Mouse (Mus musculus): ENCODE measurements around the gene Hmga2. TPM values are rescaled to one million over a fixed set of nuclear protein-coding genes. Genes with fewer than 3 reads are reported as not detected.
"Not testable (repeated sequence)": the region's sequence is repeated elsewhere in the genome, so short reads cannot be mapped to it uniquely, and the experiment has no call there.

Gene Hmga2
- polyA plus RNA-seq, 1 experiment = 0.10 TPM

DNA sequence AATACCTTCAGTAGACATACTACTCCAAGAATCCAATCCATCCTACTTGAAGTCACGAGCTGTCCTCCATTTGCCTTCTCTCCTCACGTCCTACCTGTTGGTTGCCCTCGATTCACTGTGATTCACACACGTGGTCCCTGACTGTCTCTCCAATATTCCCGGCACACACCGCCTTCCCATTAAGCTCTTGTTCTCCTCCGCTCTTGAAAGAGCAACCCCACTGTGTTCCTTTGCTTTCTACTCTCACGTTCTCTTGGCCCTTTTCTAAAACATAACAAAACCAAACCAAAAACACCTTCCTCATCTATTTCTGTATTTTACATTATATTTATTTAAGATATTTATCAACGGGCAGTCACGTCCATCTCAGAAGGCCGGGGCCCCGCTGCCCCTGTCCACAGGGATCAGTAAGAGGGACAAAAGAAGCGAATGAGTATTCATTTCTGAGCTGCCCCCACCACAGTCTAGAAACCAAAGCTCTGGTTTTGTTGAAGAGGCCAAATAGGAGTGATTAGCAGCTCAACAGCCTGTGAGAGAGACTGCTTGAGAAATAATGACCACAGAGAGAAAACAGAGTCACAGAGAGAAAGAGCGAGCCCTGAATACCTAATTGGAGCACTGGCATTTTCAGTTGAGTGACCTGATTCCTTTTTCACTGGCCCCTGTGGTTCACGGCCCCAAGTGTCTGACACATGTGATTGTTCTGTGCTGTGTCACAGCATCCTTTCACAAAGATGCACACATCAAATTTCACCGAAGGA lies 131.5 kb downstream of the Hmga2 start:
- no peak overlapping the region for H3K27ac ChIP-seq (ENCODE audit: insufficient read depth, low read length)

DNA sequence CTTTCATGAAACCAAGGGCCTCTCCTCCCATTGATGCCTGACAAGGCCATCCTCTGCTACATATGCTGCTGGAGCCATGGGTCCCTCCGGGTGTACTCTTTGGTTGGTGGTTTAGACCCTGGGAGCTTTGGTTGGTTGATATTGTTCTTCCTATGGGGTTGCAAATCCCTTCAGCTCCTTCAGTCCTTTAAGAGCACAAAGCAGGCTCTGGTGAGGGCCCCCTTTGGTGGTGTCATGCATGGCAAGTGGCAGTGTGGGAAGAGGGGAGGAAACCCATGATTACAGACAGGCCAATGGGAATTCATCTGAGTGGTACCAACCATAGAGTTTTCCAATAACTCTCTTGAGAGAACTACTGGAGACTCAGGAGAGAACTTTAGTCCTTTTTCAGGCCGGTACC lies 136.4 kb downstream of the Hmga2 start:
- not testable (repeated sequence) for H3K27ac ChIP-seq (ENCODE audit: insufficient read depth, low read length); H3K4me1 ChIP-seq (ENCODE audit: control insufficient read depth, insufficient read depth, low read length); H3K4me3 ChIP-seq (ENCODE audit: insufficient read depth, low read length)

More for the DNA sequence above, 131.5 kb downstream of the Hmga2 start:
- Histone ChIP-seq H3K4me3 (ENCODE audit: insufficient read depth, low read length) (no peak overlapping the region), H3K4me1 (ENCODE audit: control insufficient read depth, insufficient read depth, low read length) (no peaks in the 10 kb centered on the region)
- TF ChIP-seq POLR2A (IDR thresholded peaks at IDR 0.05; ENCODE audit: extremely low read depth, insufficient read depth, low read length) = no peak
- TF ChIP-seq CTCF (IDR thresholded peaks at IDR 0.05; ENCODE audit: extremely low read depth, insufficient read depth, low read length) = no peak

DNA sequence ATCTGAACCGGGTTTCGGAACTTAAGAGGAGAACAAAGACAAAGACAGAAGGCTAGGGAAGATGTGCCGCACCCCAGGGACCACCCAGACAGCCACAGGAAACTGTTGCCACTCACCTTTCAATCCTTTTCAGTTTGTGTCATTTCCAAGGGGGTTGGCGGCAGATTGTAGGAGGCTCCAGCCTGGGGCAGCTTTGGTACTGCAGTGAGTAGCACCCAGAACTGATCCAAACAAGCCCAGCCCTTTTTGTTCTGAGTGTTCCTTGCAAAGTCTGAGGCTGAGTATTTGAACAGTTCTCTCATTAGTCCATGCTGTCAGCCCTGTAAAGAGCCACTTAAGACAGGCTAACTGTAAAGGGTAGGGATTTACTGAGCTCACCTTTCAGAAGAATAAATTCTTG lies 136.9 kb downstream of the Hmga2 start:
- H3K4me1 ChIP-seq (ENCODE audit: control insufficient read depth, insufficient read depth, low read length) = no peaks in the 10 kb centered on the region
- TF ChIP-seq POLR2A (IDR thresholded peaks at IDR 0.05; ENCODE audit: extremely low read depth, insufficient read depth, low read length) (no peak), CTCF (IDR thresholded peaks at IDR 0.05; ENCODE audit: extremely low read depth, insufficient read depth, low read length) (no peak)

DNA sequence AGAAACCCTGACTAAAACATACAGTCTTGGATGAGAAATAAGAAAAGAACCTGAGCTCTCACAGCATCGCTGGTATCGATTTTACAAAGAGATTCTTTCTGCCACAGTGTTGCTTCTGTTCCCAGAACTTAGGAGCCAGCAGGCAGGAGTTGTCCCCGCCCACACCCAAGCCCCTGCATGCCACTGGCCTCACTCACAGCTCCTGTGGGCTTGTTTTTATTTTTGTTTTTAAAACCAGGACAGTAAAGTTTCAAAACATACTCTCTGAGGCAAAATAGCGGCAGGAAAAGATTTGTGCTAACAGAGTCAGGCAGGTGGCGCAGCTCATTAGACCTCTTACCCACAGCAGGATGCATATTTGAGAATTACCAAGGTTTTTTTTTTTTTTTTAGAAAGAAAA lies 137.4 kb downstream of the Hmga2 start:
- Histone ChIP-seq H3K4me3 (ENCODE audit: insufficient read depth, low read length) (no peak overlapping the region), H3K27ac (ENCODE audit: insufficient read depth, low read length) (no peak overlapping the region), H3K4me1 (ENCODE audit: control insufficient read depth, insufficient read depth, low read length) (no peaks in the 10 kb centered on the region)
- TF ChIP-seq POLR2A (IDR thresholded peaks at IDR 0.05; ENCODE audit: extremely low read depth, insufficient read depth, low read length) = no peak
- TF ChIP-seq CTCF (IDR thresholded peaks at IDR 0.05; ENCODE audit: extremely low read depth, insufficient read depth, low read length) = no peak

More for the DNA sequence above, 136.9 kb downstream of the Hmga2 start:
- no peak overlapping the region for H3K4me3 ChIP-seq (ENCODE audit: insufficient read depth, low read length)
- no peak overlapping the region for H3K27ac ChIP-seq (ENCODE audit: insufficient read depth, low read length)

DNA sequence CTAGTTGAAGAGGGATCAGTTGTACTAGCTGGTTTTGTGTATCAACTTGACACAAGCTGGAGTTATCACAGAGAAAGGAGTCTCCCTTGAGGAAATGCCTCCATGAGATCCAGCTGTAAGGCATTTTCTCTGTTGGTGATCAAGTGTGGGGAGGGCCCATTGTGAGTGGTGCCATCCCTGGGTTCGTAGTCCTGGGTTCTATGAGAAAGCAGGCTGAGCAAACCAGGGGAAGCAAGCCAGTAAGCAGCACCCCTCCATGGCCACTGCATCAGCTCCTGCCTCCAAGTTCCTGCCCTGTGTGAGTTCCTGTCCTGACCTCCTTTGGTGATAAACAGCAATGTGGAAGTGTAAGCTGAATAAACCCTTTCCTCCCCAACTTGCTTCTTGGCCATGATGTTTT lies 137.8 kb downstream of the Hmga2 start:
- H3K27ac ChIP-seq (ENCODE audit: insufficient read depth, low read length); H3K4me3 ChIP-seq (ENCODE audit: insufficient read depth, low read length); H3K4me1 ChIP-seq (ENCODE audit: control insufficient read depth, insufficient read depth, low read length): not testable (repeated sequence)

DNA sequence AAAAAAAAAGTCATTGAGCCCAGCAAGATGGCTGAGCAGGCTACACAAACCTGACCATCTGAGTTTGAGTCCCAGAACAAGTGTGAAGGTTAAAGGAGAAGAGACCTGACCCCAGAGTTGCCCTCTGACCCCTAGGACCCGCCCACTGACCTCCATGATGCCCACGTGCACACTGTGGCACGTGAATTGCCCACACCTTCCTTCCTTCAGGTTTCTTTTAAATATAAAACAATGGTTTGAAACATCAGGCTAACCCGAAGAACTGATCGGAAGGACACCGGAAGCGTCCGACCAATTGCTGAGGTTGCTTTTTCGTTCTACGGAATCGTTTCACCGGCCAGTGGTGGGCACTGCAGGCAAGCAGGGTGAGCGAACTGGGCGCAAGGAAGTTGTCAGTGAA lies 148.3 kb downstream of the Hmga2 start:
- H3K27ac ChIP-seq (ENCODE audit: insufficient read depth, low read length) = no peak overlapping the region
- H3K4me3 ChIP-seq (ENCODE audit: insufficient read depth, low read length) = no peak overlapping the region
- no peaks in the 10 kb centered on the region for H3K4me1 ChIP-seq (ENCODE audit: control insufficient read depth, insufficient read depth, low read length)
- no peak for TF ChIP-seq CTCF (IDR thresholded peaks at IDR 0.05; ENCODE audit: extremely low read depth, insufficient read depth, low read length)
- TF ChIP-seq POLR2A (IDR thresholded peaks at IDR 0.05; ENCODE audit: extremely low read depth, insufficient read depth, low read length) = no peak

DNA sequence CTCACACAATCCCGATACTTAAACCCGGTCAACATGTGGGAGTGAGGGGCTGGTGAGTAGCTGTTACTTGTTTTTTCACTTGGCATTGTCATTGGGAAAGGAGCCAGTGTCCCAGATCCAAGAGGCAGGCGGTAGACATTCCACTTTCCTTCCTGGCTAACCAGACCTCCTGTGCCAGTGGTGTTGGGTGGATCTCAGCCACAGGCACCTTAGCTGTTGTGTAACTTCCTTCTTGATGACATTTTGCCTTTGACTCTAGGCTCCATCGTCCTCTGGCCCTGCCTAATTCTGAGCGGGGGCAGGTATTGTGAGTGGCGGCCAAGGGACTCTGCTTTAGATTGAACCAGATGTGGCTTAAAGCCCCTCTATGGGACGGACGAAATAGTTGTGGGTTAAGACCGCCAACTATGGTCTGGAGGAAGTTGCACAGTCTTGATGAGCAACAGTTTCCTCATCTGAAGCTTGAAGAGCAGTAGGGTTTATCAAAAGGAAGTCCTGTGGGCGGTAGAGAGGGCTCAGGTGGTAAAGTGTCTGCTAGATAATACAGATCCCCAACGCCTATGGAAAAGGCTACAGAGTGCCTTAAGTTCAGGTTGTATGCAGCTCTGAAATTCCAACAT lies 152.6 kb downstream of the Hmga2 start:
- no peak overlapping the region for H3K27ac ChIP-seq (ENCODE audit: insufficient read depth, low read length)
- no peak overlapping the region for H3K4me3 ChIP-seq (ENCODE audit: insufficient read depth, low read length)
- TF ChIP-seq POLR2A (IDR thresholded peaks at IDR 0.05; ENCODE audit: extremely low read depth, insufficient read depth, low read length) = no peak
- TF ChIP-seq CTCF (IDR thresholded peaks at IDR 0.05; ENCODE audit: extremely low read depth, insufficient read depth, low read length) = no peak
- no peaks in the 10 kb centered on the region for H3K4me1 ChIP-seq (ENCODE audit: control insufficient read depth, insufficient read depth, low read length)

DNA sequence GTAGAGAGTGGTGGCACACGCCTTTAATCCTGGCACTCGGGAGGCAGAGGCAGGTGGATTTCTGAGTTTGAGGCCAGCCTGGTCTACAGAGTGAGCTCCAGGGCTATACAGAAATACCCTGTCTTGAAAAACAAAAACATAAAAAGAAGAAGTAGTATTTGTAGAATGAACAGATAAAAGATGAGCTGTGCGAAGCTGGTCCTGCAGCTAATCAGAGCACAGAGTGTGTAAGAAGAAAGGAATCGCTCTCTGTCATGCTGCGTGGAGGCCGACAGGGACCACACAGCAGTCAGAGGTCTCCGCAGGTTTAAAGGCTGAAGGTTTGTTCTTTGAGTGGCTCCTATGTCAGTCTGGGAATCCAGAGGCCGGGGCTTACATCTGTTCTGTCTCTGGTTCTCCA lies 153.5 kb downstream of the Hmga2 start:
- TF ChIP-seq CTCF (IDR thresholded peaks at IDR 0.05; ENCODE audit: extremely low read depth, insufficient read depth, low read length) (no peak), POLR2A (IDR thresholded peaks at IDR 0.05; ENCODE audit: extremely low read depth, insufficient read depth, low read length) (no peak)
- no peaks in the 10 kb centered on the region for H3K4me1 ChIP-seq (ENCODE audit: control insufficient read depth, insufficient read depth, low read length)
- H3K27ac ChIP-seq (ENCODE audit: insufficient read depth, low read length) = no peak overlapping the region
- no peak overlapping the region for H3K4me3 ChIP-seq (ENCODE audit: insufficient read depth, low read length)

DNA sequence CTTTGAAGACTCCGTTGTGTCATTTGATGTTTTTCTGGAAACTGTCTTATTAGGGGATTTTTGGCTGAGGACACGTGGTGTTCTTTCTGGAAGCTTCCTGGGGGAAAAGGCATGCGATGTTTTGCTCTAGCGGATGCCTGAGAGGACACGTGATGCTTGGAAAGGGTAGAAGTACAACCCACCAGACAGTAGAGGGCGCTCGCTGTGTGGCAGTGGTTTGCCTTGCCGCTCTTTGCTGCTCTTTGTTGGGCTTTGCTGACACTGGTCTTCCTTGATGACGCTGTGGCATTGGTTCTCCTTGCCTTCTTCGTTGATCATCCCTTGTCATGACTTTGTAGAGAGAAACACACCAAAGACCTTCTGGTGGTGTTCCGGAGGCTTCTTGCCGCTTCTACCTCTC lies 156.7 kb downstream of the Hmga2 start:
- H3K4me3 ChIP-seq (ENCODE audit: insufficient read depth, low read length) = no peak overlapping the region
- H3K27ac ChIP-seq (ENCODE audit: insufficient read depth, low read length) = no peak overlapping the region
- H3K4me1 ChIP-seq (ENCODE audit: control insufficient read depth, insufficient read depth, low read length) = no peaks in the 10 kb centered on the region
- no peak for TF ChIP-seq CTCF (IDR thresholded peaks at IDR 0.05; ENCODE audit: extremely low read depth, insufficient read depth, low read length)
- no peak for TF ChIP-seq POLR2A (IDR thresholded peaks at IDR 0.05; ENCODE audit: extremely low read depth, insufficient read depth, low read length)

Other genes with a start within 250 kb of the Hmga2 start
- 41.3 and 43.6 TPM in 2 replicates for gene Llph, start 249.4 kb downstream of the Hmga2 start, polyA plus RNA-seq (2012; rRNA removed)

Data from cortical plate, adult 2 months (tissue).